Mouse (Mus musculus) layer of hippocampus, adult 18-20 months (tissue): ENCODE results near the gene Palm3. TPM values are rescaled to one million over a fixed set of nuclear protein-coding genes. Genes with fewer than 3 reads are reported as not detected.
"Not testable (repeated sequence)": the region's sequence is repeated elsewhere in the genome, so short reads cannot be mapped to it uniquely, and the experiment has no call there.

Source experiments
- DNase-seq, 2 experiments: peaks; one replicate each; pipeline ENCODE4 v3.0.0; 2022; ENCODE audit warnings: low spot score in 2 of 2
- total RNA-seq, 2 experiments: library from RNA; stranded (reverse); gene quantifications; 2 replicates each; pipeline ENCODE4 v1.2.3; 2021

Gene Palm3
- total RNA-seq, 2 experiments from 2014 or later: 3.5 to 4.1 TPM

DNA sequence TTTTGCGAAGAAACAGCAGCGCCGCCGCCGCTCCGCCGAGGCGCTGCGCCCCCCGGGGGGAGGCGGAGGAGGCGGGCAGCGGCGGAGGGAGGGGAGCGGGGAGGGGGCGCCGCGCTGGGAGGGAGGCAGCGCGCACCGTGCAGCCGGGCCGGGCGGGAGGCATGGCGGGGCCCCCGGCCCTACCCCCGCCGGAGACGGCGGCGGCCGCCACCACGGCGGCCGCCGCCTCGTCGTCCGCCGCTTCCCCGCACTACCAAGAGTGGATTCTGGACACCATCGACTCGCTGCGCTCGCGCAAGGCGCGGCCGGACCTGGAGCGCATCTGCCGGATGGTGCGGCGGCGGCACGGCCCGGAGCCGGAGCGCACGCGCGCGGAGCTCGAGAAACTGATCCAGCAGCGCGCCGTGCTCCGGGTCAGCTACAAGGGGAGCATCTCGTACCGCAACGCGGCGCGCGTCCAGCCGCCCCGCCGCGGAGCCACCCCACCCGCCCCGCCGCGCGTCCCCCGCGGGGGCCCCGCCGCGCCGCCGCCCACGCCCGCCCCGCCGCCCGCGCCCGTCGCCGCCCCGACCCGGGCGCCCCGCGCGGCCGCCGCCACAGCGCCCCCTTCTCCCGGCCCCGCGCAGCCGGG, 23.6 kb upstream of the Palm3 start, which contains the start of gene Samd1:
TSS of gene Samd1 (plus strand) at position 162 of the 631 bp plus-strand sequence.
- peak in 1 of 2 experiments; percentile 59 for DNase-seq

DNA sequence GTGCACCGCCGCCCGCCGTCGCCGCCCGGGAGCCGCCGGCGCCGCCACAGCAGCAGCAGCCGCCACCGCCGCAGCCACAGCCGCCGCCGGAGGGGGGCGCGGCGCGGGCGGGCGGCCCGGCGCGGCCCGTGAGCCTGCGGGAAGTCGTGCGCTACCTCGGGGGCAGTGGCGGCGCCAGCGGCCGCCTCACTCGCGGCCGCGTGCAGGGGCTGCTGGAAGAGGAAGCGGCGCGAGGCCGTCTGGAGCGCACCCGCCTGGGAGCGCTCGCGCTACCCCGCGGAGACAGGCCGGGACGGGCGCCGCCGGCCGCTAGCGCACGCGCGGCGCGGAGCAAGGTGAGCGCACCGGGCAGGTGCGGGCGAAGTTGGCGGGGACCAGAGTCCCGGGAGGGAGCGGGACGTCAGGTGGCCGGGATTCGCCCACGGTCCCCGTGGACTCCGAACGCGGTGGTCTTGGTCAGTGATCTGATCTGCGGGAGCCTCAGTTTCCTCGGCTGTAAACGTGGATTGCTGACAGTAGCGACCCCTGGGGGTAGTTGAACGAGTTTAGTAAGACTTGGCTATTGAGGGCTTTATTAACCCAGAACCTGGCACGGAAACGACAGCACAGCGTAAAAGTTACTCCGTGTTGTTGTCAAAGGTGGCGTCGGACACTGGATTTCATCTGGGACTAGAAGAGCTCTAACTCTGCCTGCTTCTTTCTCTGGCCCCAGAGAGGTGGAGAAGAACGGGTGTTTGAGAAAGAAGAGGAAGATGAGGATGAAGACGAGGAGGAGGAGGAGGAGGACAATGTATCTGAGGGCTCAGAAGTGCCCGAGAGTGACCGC, 22.8 kb upstream of the Palm3 start:
- DNase-seq: peak in 1 of 2 experiments; percentile 57

DNA sequence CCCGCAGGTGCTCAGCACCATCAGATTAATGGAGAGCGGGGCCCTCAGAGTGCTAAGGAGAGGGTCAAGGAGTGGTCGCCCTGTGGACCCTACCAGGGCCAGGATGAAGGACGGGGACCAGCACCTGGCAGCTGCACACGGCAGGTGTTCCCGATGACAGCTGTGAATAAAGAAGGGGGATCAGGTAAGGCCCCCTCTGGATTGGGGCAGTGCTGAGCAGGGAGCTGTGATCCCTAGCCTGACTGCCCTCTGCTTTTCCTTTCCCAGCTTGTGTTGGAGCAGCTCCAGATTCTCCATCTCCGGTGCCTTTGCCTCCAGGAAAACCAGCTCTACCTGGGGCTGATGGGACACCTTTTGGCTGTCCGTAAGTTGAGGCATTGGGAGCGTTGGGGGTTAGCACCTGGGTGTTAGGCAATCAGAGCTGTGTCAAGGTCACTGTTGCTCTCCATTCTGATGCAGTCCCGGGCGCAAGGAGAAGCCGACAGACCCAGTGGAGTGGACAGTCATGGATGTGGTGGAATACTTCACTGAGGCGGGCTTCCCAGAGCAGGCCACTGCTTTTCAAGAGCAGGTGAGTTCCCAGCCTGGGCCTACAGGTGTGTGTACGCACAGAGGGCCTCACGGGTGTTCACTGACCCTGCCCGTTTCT, 22.1 kb upstream of the Palm3 start:
- no peak for DNase-seq

DNA sequence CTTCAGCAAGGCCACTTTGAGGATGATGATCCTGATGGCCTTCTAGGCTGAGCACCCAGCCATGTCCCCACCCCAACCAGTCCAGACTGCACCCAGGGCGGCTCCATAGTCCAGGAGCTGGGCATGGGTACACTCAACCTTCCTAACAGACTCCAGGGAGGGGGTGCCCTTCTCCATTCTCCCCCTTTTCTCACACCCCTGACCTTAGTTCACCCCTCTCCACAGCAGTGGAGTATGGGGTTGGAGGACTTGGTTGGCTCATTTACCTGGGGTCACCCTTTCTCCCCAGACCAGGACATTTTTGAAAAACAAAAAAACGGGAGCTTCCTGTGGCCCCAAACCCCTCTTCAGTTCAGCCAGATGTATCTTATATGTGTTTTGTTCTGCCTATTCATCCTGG, 21.4 kb upstream of the Palm3 start:
- DNase-seq: no peak

DNA sequence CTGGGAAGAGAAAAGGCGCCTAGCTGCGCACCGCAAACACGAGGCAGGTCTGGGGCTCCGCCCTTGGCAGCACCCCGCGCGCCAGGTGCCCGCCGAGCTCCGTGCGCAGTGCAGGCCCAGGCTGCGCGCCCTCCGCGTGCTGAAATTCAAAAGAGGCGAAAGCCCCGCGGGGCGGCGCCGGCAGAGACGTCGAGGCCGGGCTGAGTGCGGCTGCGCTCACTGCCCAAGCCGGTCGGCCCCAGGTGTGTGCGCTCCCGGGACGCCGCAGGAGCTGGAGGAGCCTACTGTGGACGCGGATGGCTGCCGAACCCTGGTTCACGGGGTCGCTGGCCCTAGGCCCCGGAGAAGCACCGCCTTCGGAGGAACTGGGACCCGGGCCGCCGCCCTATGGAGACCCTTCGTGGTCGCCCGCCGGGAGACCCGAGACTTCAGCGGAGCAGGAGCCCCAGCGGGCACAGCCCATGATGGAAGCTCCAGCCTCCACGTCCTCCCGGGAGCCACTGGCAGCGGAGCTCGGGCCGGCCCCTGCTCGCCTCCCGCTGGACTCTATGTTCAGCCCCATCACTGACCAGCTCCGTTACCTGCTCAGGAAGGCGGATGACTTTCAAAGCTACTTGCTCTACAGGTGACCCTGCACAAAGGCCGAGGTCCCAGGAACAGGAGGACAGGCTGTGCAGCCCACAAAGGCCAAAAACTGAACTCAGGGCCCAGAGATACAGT, 19.8 kb upstream of the Palm3 start, which contains the start of gene 1700067K01Rik:
TSS of gene 1700067K01Rik (plus strand) at position 222 of the 720 bp plus-strand sequence.
- DNase-seq: no peak

DNA sequence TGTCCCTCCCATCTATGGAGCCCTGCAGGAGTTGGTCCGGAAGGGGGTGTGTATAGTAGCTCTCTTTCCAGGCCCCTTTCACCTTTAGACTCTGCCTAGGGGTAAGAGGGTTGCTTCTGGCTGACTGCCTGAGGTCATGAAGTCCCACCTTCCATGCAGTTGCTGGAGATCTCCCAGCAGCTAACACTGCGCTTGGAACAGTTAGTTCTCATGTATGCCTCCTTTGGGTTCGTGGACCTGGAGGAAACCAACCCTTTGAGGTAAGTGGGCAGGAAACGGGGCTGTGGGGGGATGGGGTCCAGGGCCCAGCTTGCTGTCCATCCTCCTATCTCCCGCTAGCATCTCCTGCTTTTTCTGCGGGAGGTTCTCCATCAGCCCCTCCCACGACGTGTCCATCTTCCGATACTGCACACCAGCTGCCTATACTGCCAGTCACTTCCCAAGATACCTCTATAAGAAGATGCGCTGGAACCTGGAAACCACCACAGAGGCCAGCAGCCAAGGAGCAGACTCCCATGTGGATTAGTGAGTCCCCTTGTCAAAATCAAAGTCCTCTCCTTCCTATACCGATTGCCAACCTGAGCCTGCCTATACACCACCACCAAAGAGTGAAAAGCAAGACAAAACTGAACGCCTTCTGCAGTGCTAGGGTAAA, 18.2 kb upstream of the Palm3 start:
- DNase-seq: no peak

DNA sequence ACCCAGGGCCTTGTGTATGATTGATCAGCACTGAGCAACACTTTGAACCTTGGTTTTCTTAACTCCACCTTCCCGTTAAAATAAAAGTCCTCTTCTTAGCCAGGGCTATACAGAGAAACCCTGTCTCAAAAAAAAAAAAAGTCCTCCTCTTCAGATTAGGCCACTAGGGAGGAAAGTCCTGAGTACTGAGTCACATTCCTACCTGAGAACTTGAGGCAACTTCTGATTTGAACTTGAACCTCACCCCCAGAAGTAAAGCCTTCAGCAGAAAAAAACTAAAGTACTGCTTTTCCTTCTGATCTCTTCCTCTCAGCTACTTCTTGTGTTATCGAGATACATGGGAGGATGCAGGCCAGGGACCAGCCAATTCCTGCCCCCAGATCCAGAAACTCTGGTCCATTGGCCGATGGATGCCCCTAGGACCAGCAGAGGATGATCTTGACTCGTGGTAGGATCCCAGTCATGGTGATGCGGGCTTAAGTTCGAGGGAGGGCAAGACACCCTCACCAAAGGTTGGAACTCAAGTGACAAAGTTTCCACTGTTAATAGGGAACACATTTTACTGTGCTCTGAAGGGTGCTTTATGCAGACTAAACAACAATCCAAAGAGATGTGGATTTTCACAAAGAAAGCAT, 17.5 kb upstream of the Palm3 start:
- no peak for DNase-seq

DNA sequence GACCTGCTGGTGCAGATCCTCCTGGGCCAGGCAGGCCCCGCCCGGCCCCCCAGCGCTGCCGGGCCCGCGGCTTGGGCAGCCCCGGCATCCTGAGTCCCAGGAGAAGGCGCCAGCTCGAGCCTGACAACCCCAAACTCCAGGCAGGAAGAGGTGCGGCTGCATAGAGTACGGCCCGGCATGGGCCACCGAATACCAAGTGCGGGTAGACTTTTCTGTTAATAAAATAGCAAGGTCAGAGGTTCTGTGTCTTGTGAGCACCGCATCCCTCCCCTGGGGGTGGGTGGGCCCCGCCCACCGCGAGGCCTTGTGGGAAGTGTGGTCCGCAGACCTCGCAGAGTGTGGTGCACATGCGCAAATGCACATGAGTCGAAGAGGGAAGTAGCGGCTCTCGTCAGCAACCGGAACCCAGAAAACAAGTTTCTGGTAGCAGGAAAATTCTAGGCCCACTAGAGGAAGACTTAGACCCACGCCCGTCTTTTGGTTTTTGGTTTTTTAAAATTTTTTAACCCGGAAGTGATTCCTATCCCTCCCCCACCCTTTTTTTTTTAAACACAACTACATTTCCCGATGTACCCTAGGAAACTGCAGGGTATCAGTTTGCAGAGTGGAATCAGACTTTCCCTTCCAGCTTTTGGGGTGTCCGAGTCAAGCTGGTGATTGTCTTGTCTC, 16.6 kb upstream of the Palm3 start:
- DNase-seq: peak; percentile 90 to 95

DNA sequence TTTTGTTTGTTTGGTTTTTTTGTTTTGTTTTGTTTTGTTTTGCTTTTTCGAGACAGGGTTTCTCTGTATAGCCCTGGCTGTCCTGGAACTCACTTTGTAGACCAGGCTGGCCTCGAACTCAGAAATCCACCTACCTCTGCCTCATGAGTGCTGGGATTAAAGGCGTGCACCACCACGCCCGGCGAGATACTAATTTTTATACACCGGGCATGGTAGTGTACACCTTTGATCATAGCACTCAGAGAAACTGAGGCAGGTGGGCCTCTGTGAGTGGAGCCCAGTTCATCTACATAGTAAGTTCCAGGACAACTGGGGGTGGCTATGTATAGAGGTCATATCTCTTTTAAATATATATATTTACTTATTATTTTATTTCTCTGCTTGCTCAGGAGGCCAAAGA, 15.8 kb upstream of the Palm3 start:
- not testable (repeated sequence) for DNase-seq

DNA sequence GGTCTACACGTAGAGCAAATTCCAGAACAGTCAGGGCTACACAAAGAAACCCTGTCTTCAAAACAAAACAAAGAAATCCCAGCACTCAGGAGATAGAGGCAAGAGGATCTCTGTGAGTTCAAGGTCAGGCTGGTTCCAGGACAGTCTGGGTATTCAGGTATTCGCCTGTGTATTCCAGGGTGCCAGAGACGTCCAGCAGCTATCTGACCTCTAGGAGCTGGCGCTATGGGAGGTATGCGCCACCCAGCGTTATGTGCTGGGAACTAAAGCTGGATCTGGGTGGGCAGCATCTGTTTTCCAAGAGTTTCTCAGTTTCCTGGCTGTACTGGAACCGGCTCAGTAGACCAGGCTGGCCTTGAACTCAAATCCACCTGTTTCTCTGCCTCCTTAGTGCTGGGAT, 12.9 kb upstream of the Palm3 start:
- DNase-seq: no peak

DNA sequence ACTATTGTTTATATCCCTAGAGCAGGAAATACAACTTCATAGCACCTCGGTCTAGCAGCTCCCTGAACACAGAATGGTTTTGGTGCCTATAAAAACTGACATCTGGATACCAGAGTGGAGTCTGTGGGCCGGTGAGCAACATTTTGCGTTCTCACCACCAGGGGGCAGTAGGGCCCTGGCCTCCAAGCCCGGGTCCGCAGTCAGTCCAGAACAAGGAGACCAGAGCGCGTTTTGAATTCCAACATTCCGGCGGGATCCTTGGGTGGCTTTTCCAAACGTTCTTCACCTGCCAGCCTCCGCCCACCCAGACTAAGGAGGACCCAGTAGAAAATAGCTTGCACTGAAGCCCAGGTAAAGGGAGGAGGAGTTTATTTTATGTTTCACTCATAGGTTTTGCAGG, 11.4 kb upstream of the Palm3 start:
- DNase-seq: peak; percentile 70 to 90

DNA sequence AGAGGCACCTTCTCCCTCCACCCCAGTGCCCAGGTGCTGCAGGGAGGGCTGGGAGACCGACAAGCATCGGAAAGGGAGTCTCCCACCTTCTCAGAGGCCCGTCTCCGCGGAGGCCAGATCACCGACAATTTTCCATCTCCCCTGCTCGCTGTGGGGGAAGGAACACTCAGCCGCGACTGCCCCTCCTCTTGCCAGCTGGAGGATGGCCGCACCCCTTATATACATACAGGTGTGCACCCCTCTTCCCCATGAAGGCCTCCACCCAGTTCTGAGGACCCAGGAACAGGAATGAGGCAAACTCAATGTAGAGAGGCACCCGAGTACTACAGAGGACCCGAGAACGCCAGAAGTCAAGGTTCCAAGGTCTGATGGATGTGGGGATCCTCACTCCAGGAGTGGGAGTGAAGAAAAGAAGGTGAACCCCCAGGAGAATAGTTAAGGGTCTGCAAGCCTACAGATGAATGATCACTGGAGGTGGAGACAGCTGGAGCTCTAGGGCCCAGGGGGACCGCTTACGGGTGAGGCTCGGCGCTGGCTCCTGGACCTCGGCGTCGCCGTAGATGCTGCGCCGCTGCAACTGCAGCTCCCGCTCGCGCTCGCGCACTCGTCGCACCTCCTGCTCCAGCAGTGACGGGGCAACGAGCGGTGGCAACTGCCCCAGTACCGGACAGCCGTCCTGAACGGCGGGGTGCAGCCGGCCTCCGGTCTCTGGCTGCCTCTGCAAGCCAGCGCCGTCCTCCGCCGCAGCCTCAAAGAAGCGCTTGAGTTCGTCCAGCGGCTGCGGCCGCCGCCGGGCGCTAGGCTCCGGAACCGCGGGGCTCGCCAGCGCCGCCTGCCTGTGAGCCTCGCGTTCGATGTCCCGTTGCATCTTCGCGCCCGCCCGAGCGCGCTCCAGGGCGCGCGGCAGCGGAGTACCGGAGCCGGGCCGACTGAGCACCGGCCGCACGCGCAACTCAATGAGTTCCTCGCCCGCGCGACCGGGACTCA, 10.4 kb upstream of the Palm3 start:
- DNase-seq: peak in 1 of 2 experiments; percentile 72

DNA sequence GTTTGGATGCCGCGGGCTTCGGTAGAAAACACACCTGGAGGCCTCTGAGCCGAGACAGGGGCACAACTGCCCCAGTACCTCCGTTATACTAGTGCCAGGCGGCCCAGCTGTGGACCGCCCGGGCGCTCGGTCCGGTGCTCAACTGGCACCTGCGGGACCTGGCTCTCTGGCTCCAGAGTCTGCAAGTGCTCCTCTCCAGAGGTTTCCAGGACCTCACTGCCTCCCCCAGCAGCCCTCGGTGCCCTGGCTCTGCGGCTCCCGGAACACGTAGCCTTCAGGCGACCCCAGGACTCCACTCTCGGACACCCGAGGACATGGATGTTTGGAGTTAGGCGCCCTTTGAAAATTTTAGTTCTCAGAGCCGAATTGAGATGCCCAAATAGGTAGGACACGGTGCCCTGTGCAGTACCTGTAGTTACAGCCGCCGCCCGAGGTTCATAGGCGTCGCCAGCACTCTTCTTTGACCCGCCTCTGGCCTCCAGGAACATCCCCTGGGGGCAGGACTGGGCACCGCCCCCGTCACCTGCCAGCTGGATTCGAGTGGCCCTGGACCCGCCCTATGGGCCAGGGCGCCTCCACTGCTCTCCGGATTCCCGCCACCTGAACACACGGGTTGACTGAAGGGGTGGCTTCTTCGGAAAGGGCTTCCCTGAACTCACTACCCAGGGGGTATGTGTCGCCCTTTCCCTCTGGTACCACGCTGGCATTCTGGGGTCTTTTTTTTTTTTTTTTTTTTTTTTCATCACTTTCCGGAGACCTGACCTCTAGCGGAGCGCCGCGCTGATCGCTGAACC, 9.4 kb upstream of the Palm3 start, which contains the start of gene 2210011C24Rik:
TSS of gene 2210011C24Rik (minus strand) at position 467 of the 794 bp plus-strand sequence.
- no peak for DNase-seq

DNA sequence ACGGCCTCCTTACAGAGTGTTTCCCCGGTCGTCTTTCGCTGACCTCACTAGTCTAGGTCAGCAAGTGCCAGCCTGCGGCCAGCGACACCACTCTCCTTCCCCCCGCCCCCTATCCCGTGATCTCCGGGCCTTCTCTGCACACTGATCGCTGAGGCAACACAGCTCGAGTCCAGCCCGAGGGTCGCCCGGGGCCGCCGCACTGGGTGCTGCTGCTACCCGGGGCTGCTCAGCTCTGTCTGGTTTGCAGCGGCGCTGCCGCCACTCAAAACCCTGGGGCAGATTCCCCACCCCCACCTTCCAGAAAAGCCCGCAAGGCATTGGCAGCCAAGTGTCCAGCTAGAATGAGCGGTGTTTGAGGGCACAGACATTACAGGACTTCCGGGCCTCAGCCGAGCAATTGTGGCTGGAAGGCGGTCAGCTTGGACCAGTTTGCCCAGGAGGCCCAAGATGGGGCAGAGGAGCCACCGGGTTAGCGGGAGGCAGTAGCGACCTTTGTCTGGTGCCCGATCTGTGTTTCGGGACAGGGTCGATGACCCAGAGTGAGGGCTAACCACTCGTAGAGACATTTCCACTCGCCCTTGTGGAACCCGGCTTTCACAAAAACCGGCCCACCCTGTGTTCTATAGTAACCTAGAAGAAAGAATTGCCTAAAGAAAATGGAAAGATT, 8.6 kb upstream of the Palm3 start:
- DNase-seq: no peak

DNA sequence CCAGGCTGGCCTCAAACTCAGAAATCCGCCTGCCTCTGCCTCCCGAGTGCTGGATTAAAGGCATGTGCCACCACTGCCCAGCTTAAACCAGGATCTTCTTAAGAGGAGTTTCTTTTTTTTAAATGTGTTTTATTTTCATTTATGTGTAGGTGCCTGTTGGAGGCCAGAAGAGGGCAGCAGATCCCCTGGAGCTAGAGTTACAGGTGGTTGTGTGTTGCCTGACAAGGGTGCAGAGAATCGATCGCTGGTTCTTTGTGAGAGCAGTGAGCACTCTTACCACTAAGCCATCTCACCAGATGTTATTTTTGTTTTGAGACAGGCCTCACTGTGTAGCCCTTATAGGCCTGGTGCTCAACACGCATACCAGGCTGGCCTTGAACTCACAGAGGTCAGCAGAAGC, 5.4 kb upstream of the Palm3 start:
- DNase-seq: no peak

DNA sequence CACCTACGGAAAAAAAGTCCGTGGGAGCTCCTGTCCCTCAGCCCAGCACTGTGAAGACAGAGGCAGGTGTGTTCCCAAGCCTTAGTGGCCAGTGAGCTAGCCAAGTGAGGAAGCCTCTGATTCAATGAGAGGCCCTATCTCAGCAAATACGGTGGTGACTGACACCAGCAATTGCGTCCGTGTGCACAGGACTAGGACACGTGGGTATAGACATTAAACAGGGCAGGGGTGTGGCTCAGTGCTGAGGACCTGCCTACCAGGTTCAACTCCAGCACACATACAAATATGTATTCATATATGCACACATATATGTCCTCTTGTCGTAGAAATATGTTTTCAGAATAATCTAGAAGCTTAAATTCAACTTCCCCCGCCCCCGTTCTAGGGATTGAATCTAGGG, 1.5 kb upstream of the Palm3 start:
- DNase-seq: no peak

DNA sequence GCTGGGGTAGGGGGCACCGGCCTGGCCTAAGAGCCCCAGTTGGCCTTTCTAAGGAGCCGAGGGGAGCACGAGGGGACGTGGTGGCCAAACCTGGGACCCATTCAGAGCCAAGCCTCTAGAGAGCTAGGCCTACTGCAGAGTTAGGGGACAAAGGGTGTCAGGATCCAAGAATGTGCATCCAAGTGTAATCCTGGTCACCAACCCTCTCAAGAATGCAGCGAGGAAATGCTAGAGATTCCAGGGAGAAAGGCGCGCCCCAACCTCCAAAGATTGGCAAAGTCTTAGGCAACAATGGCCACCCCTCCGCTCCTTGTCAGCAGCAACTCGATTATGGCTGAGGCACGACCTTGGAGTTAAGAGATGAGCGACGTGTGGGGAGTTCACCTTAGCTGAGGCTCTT, 298 bp downstream of the Palm3 start:
- DNase-seq: no peak
